Mouse (Mus musculus): ENCODE data around the gene Gfpt1.

DNA sequence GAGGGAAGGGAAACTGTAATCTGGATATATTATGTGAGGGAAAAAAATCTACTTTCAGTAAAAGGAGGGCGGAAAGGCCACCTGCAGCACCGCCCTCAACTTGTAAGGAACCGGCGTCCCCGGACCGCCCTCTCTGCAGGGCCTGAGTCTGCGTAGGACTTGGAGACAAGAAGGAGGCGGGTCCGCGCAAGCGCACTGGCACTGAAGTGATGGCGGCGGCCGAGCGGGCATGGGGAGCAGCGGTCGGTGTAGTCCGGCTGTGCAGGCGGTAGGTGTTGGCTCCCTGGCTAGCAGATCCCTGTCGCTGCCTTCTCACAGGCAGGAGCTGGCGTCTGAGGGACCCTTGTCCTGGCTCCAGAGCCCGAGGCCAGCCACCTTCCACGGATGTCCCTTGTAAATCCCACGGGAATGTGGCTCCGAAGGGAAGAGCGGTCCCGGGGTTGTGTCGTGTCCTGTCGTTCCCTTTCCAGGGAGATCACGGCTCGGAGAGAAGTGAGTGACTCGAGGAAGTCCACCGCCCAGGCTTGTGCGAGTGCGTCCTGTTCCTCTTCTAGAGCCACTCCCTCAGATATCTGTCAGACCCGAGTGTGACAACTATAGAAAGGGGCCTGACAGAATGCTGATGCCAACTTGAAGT is 32.8 kb upstream of the Gfpt1 start:
- TF ChIP-seq CTCF (IDR thresholded peaks at IDR 0.05; ENCODE audit: borderline replicate concordance, insufficient read depth, low read depth, low read length), result no peak
- TF ChIP-seq POLR2A (IDR thresholded peaks at IDR 0.05; ENCODE audit: borderline replicate concordance, insufficient read depth, low read length), result peak; percentile 97

Data from cerebellum, adult 2 months (tissue).